Mouse (Mus musculus) kidney, postnatal 0 days (tissue): ENCODE results near the gene Npy. TPM values are rescaled to one million over a fixed set of nuclear protein-coding genes. Genes with fewer than 3 reads are reported as not detected.

Source experiments
- ATAC-seq: fragments of 200-750 bp; cut with Nextera tagmentation; replicated peaks from 2 replicates; pipeline ENCODE4 v1.8.0; 2017; ENCODE audit warnings: low read depth, moderate number of reproducible peaks, moderate TSS enrichment, moderate library complexity; ENCODE audit not compliant: low FRiP score
- DNase-seq: peaks from one replicate; pipeline ENCODE4 v3.0.0-alpha.2; 2016; ENCODE audit warnings: low spot score
- H3K27ac ChIP-seq: fragments of 300-500 bp; sonication (generic); 2 replicates; pipeline ENCODE4 v1.5.1; 2014; ENCODE audit warnings: mild to moderate bottlenecking
- H3K27me3 ChIP-seq: fragments of 300-500 bp; sonication (generic); 2 replicates; pipeline ENCODE4 v1.6.1; 2014; ENCODE audit warnings: low read length, mixed read lengths; ENCODE audit not compliant: insufficient read depth
- H3K36me3 ChIP-seq: fragments of 300-500 bp; sonication (generic); 2 replicates; pipeline ENCODE4 v1.6.1; 2014; ENCODE audit warnings: low read length, mixed read lengths; ENCODE audit not compliant: insufficient read depth
- H3K4me1 ChIP-seq: fragments of 300-500 bp; sonication (generic); replicated peaks from 2 replicates; pipeline ENCODE4 v1.6.1; 2014; ENCODE audit warnings: antibody characterized with exemption, low read length, mixed read lengths; ENCODE audit not compliant: insufficient read depth
- H3K4me2 ChIP-seq: fragments of 300-500 bp; sonication (generic); 2 replicates; pipeline ENCODE4 v1.6.1; 2014; ENCODE audit warnings: mild to moderate bottlenecking, low read length, moderate library complexity, mixed read lengths
- H3K4me3 ChIP-seq: fragments of 300-500 bp; sonication (generic); replicated peaks from 2 replicates; pipeline ENCODE4 v1.5.1; 2014; ENCODE audit warnings: low read depth, low read length
- H3K9ac ChIP-seq: fragments of 300-500 bp; sonication (generic); 2 replicates; pipeline ENCODE4 v1.6.1; 2014; ENCODE audit warnings: low read depth, low read length
- H3K9me3 ChIP-seq: fragments of 300-500 bp; sonication (generic); replicated peaks from 2 replicates; pipeline ENCODE4 v1.6.1; 2016; ENCODE audit warnings: low read length, inconsistent platforms, mixed read lengths
- CTCF ChIP-seq: IDR thresholded peaks from 2 replicates; pipeline ENCODE4 v1.5.1; 2016; ENCODE audit warnings: antibody characterized with exemption, low read depth, mild to moderate bottlenecking, moderate library complexity
- WGBS: fragments of 180-500 bp; shearing (Covaris S2); extraction: QIAGEN DNeasy Blood & Tissue Kit; methylation state at CpG from one replicate; pipeline ENCODE4 v1.1.7; 2014; 5-methylcytosine and 5-hydroxymethylcytosine counted together
- polyA plus RNA-seq: library from polyadenylated mRNA; unstranded; fragments of >200 nt; fragmentation: Nextera tagmentation; extraction: Ambion mirVana; gene quantifications from 2 replicates; pipeline ENCODE4 v1.2.1, GENCODE M21; 2015

The Npy gene
- polyA plus RNA-seq, 1 experiment from 2014 or later, result 18.3 TPM

- peaks cover 13% of the 10 kb centered on the region for H3K4me1 ChIP-seq
- no peaks in the 10 kb centered on the region for H3K36me3 ChIP-seq
- ATAC-seq (no peak), DNase-seq (no peak)
- H3K27me3 ChIP-seq, result peaks cover 20% of the 10 kb centered on the region
- H3K9ac ChIP-seq, result no peak overlapping the region
- peak overlapping the region; percentile 49 for H3K4me3 ChIP-seq
- WGBS, result 1% methylated on average over 10 of the region's 10 CpGs
- H3K27ac ChIP-seq, result no peak overlapping the region
- H3K4me2 ChIP-seq, result peak overlapping the region; percentile 95
- no peaks in the 10 kb centered on the region for H3K9me3 ChIP-seq
- TF ChIP-seq CTCF, result no peak
These were observed 341 bp downstream of the Npy start for GRCm38 (mm10) chr6:49822871-49823230.

DNA sequence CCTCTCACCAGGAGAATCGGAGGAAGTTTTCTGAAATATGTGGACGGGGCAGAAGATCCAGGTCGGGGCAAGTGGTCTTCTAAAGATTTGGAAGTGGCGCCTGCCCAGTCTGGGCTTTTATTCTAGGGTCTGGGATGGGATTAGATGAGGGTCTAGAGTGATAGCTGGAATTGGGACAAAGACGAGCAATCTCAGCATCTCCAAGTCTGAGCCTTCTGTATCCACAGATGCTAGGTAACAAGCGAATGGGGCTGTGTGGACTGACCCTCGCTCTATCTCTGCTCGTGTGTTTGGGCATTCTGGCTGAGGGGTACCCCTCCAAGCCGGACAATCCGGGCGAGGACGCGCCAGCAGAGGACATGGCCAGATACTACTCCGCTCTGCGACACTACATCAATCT, 861 bp downstream of the Npy start:
- TF ChIP-seq CTCF, result no peak
- Histone ChIP-seq H3K9me3 (no peaks in the 10 kb centered on the region), H3K4me2 (peak overlapping the region; percentile 95; the same call in 1 of the 2 replicates), H3K9ac (no peak overlapping the region), H3K36me3 (no peaks in the 10 kb centered on the region), H3K27me3 (peaks cover 20% of the 10 kb centered on the region), H3K27ac (no peak overlapping the region), H3K4me1 (peaks cover 13% of the 10 kb centered on the region), H3K4me3 (peak overlapping the region; percentile 49; the same call in 1 of the 2 replicates)
- no peak for DNase-seq
- 7% methylated on average over 15 of the region's 15 CpGs for WGBS
- no peak for ATAC-seq

- Histone ChIP-seq H3K27ac (no peak overlapping the region), H3K4me2 (no peak overlapping the region), H3K9ac (no peak overlapping the region), H3K36me3 (no peaks in the 10 kb centered on the region), H3K4me3 (no peak overlapping the region), H3K9me3 (no peaks in the 10 kb centered on the region), H3K27me3 (peaks cover 20% of the 10 kb centered on the region), H3K4me1 (peaks cover 13% of the 10 kb centered on the region)
- ATAC-seq (no peak), DNase-seq (no peak)
- 27% methylated on average over 2 of the region's 2 CpGs for WGBS
- no peak for TF ChIP-seq CTCF
These were observed 1.3 kb downstream of the Npy start for GRCm38 (mm10) chr6:49823821-49824220.

DNA sequence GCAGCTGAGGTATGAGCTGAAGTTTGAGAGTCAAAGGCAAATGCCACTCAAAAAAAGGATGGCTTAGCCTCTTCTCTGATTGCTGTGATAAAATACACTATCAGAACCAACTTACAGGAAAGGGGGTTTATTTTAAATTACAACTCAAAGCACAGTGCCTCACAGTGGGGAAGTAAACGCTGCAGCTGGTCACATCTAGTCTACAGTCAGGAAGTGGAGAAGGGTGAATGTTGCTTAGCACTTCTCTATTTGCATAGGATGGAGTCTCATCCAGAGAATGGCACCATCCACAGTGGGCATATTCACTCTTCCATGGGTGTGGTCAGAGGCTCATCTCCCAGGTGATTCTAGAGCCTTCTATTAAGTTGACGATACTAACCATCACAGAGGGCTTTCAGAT, 9.1 kb downstream of the Npy start:
- H3K9ac ChIP-seq, result no peak overlapping the region
- no peak overlapping the region for H3K4me3 ChIP-seq
- WGBS, result 84% methylated on average over 2 of the region's 2 CpGs
- no peaks in the 10 kb centered on the region for H3K4me1 ChIP-seq
- DNase-seq (no peak), ATAC-seq (no peak)
- no peaks in the 10 kb centered on the region for H3K9me3 ChIP-seq
- H3K36me3 ChIP-seq, result no peaks in the 10 kb centered on the region
- no peaks in the 10 kb centered on the region for H3K27me3 ChIP-seq
- no peak overlapping the region for H3K4me2 ChIP-seq
- no peak for TF ChIP-seq CTCF
- H3K27ac ChIP-seq, result no peak overlapping the region

- Histone ChIP-seq H3K4me2 (no peak overlapping the region), H3K36me3 (no peaks in the 10 kb centered on the region), H3K27ac (no peak overlapping the region), H3K4me1 (no peaks in the 10 kb centered on the region), H3K9me3 (no peaks in the 10 kb centered on the region), H3K4me3 (no peak overlapping the region), H3K27me3 (no peaks in the 10 kb centered on the region), H3K9ac (no peak overlapping the region)
- DNase-seq, result no peak
- ATAC-seq, result no peak
- WGBS, result 56% methylated on average over 2 of the region's 2 CpGs
- TF ChIP-seq CTCF, result no peak
These were observed 34.3 kb downstream of the Npy start for GRCm38 (mm10) chr6:49856830-49857229.

DNA sequence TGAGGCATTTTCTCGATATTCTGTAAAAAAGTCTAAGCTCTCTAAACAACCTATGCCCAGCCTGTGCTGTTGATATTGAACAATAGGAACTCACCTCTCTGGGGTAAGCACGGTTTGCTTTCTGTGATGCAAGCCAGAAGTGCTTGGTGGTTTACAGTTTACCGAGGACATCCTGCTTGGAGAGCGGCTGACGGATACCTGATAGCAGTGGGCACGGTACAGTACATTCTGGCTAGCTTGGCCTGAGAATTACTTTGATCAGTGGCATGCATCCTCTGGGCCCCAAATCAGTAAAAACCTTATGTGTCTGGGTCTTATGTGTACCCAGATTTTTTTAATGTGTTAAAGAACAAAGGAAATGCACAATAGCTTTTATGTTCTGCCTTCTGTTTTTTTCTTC, 45.1 kb downstream of the Npy start:
- Histone ChIP-seq H3K36me3 (no peaks in the 10 kb centered on the region), H3K9ac (no peak overlapping the region), H3K4me1 (no peaks in the 10 kb centered on the region), H3K4me2 (no peak overlapping the region), H3K27me3 (no peaks in the 10 kb centered on the region), H3K27ac (no peak overlapping the region), H3K9me3 (no peaks in the 10 kb centered on the region), H3K4me3 (no peak overlapping the region)
- 42% methylated on average over 6 of the region's 6 CpGs for WGBS
- DNase-seq, result peak; percentile 24
- TF ChIP-seq CTCF, result no peak
- no peak for ATAC-seq

GRCm38 (mm10) chr6:49871071-49871470, 48.6 kb downstream of the Npy start:
- H3K9ac ChIP-seq, result no peak overlapping the region
- H3K36me3 ChIP-seq, result no peaks in the 10 kb centered on the region
- 96% methylated on average over 6 of the region's 6 CpGs for WGBS
- no peak overlapping the region for H3K4me2 ChIP-seq
- no peak for DNase-seq
- ATAC-seq, result no peak
- no peaks in the 10 kb centered on the region for H3K4me1 ChIP-seq
- H3K27me3 ChIP-seq, result no peaks in the 10 kb centered on the region
- no peak overlapping the region for H3K4me3 ChIP-seq
- no peak for TF ChIP-seq CTCF
- no peak overlapping the region for H3K27ac ChIP-seq
- H3K9me3 ChIP-seq, result no peaks in the 10 kb centered on the region
